Mouse (Mus musculus) layer of hippocampus, adult 6 months (tissue): ENCODE data around the gene 1700012P22Rik. TPM values are rescaled to one million over a fixed set of nuclear protein-coding genes. Genes with fewer than 3 reads are reported as not detected.

Experiments
- long read RNA-seq, 2 experiments: library from polyadenylated mRNA; unstranded; transcript quantifications; one replicate each; pipeline ENCODE4 v2.0.0; 2019 to 2020
- polyA plus RNA-seq: library from polyadenylated mRNA; unstranded; fragments of <200 nt; fragmentation: Nextera tagmentation; gene quantifications from 2 replicates; pipeline ENCODE4 v1.2.3, GENCODE M21; 2021

The 1700012P22Rik gene
- not detected in 2 replicates for polyA plus RNA-seq
- long read RNA-seq, experiment 1, result 0 reads
- long read RNA-seq, experiment 2, result 0 reads

DNA sequence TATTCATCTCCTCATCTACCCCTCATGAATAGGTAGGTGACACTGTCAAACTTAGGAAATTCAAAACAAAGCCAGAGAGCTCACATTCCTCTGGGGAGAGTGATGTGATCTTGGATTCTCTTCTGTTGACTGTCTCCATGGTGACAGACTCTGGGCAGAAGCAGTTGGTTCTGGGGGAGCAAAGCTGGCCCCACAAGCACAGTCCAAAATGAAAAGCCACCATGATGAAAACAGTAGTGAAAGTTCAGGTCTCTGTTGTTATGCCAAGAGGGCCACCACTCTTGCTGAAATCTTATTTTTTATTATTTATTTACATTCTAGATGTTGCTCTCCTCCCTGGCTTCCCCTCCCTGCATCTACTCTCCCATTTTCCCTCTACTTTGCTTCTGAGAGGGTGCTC lies at the start of gene 1700012P22Rik:
Gene 1700012P22Rik (minus strand): TSS at position 101 of the 400 bp plus-strand sequence.

DNA sequence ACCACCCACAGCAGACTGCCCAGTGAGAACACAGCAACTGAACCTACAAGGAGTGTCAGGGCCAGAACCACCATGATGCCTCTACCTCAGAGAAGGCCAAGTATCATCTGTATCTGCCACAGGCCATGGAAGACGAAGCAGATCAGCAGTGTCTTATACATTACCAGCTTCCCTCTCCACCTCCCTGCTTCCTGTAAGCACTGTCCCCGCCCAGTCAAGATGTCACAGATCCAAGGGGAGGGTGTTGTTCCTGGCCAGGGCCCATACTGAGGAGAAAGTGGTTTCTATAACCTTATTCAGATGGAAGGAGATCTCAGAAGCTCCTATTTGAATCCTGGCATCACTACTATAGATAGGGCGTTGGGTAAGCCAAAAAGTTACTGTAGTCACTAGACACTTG lies 25.1 kb upstream of the 1700012P22Rik start, which contains the start of gene Aadacl3:
Gene Aadacl3 (minus strand): TSS at position 101 of the 400 bp plus-strand sequence.

DNA sequence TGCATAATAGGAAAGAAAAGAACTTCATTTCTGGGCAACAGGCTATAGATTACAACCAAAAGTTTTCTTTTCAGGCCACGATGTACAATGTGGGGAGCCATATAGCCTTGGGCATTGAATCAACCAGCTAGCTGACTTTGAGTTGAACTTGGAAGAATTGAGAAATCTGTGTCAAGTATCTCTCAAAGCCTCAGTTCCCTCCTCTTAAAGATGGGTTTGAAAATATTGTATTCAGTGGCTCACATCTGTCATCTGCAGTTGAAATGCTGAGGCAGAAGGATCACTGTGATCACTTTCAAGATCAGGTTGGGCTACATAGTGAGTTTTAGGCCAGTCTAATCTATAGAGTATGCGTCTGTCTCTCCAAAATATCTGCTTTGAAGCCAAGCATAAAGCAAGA lies 14.6 kb upstream of the 1700012P22Rik start, which contains the start of gene Gm9944:
Gene Gm9944 (minus strand): TSS at position 101 of the 400 bp plus-strand sequence.

DNA sequence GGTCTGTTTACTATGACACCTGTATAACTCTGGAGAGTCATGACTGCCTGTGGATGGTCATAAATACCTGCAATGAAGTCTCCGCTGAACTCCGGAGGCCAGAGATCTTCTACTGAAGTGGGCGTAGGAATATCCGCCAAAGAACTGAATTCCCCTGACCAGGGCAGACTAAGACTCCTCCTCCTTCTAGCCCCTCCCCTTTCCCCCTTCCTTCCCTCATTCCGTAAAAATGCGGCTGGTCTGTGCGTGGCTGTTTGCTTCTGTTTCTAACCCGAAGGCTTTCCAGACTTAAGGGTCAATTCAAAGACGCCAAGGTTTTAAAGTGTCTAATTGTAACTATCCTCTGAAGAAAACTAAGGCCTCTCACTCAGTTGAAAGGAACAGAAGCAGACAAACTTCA lies 30.3 kb downstream of the 1700012P22Rik start, which contains the start of gene Pramef12:
Gene Pramef12 (minus strand): TSS at position 175 of the 400 bp plus-strand sequence.

DNA sequence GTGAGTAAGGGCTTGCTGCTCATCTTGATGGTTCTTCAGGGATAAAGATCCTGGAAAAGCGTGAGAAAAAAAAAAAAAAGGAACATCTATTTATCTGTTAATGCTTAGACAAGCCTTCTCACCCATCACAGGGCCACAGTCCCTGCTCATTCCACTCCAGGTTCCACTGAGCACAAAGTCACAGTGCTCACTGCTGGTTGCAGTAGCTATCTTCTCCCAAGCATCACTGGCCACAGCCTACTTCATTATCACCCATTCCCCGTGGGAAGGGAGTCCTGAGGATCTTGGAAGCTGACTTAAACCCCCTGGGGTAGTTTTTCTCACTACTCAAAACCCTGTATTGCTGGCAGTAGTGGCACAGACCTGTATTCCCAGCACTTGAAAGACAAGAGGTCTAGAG lies 60.7 kb downstream of the 1700012P22Rik start, which contains the start of gene Pramef20:
Gene Pramef20 (minus strand): TSS at position 23 of the 400 bp plus-strand sequence.

Other genes starting within 250 kb of the 1700012P22Rik start
- not detected in 2 replicates for gene Oog2, start 248.1 kb downstream of the 1700012P22Rik start, polyA plus RNA-seq
- not detected in 2 replicates for gene C87977, start 225.5 kb downstream of the 1700012P22Rik start, polyA plus RNA-seq
- not detected in 2 replicates for gene Pramel5, start 158.3 kb downstream of the 1700012P22Rik start, polyA plus RNA-seq
- gene Gm13128, start 108.5 kb downstream of the 1700012P22Rik start, polyA plus RNA-seq, result not detected in 2 replicates
- gene Gm13119, start 80.8 kb downstream of the 1700012P22Rik start, polyA plus RNA-seq, result not detected in 2 replicates
- not detected in 2 replicates for gene Pramef20, start 60.8 kb downstream of the 1700012P22Rik start, polyA plus RNA-seq
- gene Pramef12, start 30.3 kb downstream of the 1700012P22Rik start, polyA plus RNA-seq, result not detected in 2 replicates
- not detected in 2 replicates for gene Gm9944, start 14.5 kb upstream of the 1700012P22Rik start, polyA plus RNA-seq
- not detected in 2 replicates for gene Aadacl3, start 25.0 kb upstream of the 1700012P22Rik start, polyA plus RNA-seq
- gene 9430007A20Rik, start 81.0 kb upstream of the 1700012P22Rik start, polyA plus RNA-seq, result not detected in 2 replicates
- gene Gm13124, start 126.4 kb upstream of the 1700012P22Rik start, polyA plus RNA-seq, result not detected in 2 replicates
- gene Aadacl4, start 174.9 kb upstream of the 1700012P22Rik start, polyA plus RNA-seq, result not detected in 2 replicates
- not detected in 2 replicates for gene Gm436, start 247.6 kb upstream of the 1700012P22Rik start, polyA plus RNA-seq